Mouse (Mus musculus) thymus, adult 2 months (tissue): ENCODE measurements around the gene Tbc1d10c.

Experiments
- CTCF ChIP-seq: fragments of 200-500 bp; IDR thresholded peaks from 2 replicates; pipeline ENCODE4 v1.5.1; 2012; ENCODE audit warnings: mild to moderate bottlenecking, control low read depth, low read length, moderate library complexity, borderline replicate concordance; ENCODE audit not compliant: control insufficient read depth, poor library complexity, insufficient read depth; ENCODE audit errors: extremely low read depth
- POLR2A ChIP-seq: fragments of 200-500 bp; IDR thresholded peaks from 2 replicates; pipeline ENCODE4 v1.6.1; 2012; ENCODE audit warnings: mild to moderate bottlenecking, low read length, control low read depth, moderate library complexity; ENCODE audit not compliant: control insufficient read depth, poor library complexity, insufficient read depth; ENCODE audit errors: extremely low read depth

GRCm38 (mm10) chr19:4197180-4197579 lies 6.1 kb upstream of the Tbc1d10c start:
- TF ChIP-seq CTCF (no peak), POLR2A (no peak)
